Mouse (Mus musculus) R1 (cell line): ENCODE data around the gene Syngap1.

Experiments
- DNase-seq: peaks from one replicate; pipeline ENCODE4 v3.0.0-alpha.2; 2018; ENCODE audit warnings: low read depth, low spot score

Gene Syngap1

GRCm38 (mm10) chr17:26953726-26954125 is 12.7 kb downstream of the Syngap1 start:
- DNase-seq, result no peak

DNA sequence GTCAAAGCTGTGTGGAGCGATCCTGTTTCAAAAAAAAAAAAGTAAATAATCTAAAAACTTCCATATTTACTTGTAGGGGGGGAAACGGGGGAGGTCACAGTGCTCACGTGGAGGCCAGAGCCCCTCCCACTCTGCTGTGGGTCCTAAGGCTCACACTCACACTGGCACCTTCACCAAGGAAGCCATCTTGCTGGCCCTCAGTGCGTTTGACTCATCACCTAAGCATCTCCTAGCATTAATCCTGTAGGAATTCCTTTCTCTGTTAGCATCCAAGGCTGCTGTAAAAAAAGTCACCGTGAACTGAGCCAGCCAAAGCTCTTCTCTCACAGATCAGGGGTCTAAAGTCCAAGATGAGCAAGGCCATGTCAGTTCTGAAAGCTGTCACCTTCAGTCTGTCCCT is 15.3 kb downstream of the Syngap1 start:
- DNase-seq, result no peak

DNA sequence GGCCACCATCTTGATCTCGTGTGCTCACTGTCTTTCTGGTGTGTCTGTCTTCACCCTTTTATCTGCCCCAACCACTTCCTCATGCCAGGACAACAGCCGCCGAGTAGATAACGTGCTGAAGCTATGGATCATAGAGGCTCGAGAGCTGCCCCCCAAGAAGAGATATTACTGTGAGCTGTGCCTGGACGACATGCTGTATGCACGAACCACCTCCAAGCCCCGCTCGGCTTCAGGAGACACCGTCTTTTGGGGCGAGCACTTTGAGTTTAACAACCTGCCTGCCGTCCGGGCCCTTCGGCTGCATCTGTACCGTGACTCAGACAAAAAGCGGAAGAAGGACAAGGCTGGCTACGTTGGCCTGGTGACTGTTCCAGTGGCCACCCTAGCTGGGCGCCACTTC is 15.8 kb downstream of the Syngap1 start:
- no peak for DNase-seq

GRCm38 (mm10) chr17:26957872-26958271 is 16.8 kb downstream of the Syngap1 start:
- DNase-seq, result no peak

GRCm38 (mm10) chr17:26958880-26959279 is 17.8 kb downstream of the Syngap1 start:
- no peak for DNase-seq

- no peak for DNase-seq
These were observed 18.8 kb downstream of the Syngap1 start for GRCm38 (mm10) chr17:26959815-26960214.

DNA sequence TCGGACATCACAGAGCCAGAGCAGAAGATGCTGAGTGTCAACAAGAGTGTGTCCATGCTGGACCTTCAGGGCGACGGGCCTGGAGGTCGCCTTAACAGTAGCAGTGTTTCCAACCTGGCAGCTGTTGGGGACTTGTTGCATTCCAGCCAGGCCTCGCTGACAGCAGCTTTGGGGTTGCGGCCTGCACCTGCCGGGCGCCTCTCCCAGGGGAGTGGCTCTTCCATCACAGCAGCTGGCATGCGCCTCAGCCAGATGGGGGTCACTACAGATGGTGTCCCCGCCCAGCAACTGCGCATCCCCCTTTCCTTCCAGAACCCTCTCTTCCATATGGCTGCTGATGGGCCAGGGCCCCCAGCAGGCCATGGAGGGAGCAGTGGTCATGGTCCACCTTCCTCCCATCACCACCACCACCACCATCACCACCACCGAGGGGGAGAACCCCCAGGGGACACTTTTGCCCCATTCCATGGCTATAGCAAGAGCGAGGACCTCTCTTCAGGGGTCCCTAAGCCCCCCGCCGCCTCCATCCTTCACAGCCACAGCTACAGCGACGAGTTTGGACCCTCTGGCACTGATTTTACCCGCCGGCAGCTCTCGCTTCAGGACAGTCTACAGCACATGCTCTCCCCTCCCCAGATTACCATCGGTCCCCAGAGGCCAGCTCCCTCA is 20.7 kb downstream of the Syngap1 start:
- no peak for DNase-seq

DNA sequence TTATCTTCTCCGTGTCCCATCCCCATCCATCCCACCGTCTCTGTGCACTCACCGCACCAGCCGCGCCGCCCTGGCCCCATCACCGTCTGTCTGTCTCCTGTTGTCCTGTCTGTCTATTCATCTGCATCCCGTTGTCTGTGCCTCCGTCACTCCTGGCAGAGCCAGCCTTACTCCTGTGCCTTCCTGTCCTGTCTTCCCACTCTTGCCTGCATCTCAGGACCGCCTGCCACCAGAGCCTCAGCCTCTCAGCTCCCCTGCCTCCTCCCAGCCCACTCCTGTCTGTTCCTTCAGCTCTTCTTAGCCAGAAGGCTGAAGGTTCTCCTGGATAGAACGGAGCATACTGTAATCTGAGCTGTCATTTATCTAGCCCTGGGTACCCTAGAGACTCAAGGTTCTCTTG is 25.9 kb downstream of the Syngap1 start:
- DNase-seq, result no peak

DNA sequence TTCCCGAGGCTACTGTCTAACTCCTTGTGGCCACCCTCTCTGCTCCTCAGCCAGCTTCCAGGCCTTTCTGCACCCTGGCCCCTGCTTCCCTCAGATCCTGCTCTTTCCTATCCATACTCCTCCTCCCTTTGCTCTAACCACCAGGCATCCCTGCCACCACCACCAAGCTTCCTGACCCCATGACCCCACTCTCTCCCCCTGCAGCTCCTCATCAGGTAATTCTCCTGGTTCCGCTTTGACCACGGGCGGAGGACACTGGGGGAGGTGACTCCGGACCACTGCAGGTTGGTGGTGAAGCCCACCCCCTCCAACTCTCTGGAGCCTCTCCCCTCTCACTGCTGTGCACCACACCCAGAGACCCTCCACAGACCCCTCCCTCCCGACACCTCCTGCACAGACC is 26.4 kb downstream of the Syngap1 start:
- no peak for DNase-seq

DNA sequence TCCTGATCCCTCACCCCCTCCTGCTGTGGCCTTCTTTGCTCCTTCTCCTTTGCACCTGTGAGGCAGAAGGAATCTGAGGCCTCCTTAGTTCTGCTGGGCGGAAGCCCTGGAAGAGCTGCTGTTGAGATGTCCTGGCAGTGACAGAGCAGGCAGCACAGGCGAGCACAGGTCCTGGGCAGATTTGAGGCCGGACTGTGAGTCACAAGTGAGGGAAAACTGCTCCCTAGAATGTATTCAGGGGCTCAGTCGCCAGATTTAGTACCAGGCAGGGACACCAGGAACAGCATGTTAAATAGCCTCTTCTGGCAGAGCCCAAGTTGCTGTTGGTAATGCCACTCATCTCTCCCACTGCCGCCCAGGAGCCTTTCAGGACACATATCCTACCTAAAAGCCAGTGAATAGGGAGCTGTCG is 27.2 kb downstream of the Syngap1 start:
- no peak for DNase-seq

GRCm38 (mm10) chr17:26969257-26969656 is 28.2 kb downstream of the Syngap1 start:
- DNase-seq, result no peak

- DNase-seq, result no peak
These were observed 29.2 kb downstream of the Syngap1 start for GRCm38 (mm10) chr17:26970221-26970620.

DNA sequence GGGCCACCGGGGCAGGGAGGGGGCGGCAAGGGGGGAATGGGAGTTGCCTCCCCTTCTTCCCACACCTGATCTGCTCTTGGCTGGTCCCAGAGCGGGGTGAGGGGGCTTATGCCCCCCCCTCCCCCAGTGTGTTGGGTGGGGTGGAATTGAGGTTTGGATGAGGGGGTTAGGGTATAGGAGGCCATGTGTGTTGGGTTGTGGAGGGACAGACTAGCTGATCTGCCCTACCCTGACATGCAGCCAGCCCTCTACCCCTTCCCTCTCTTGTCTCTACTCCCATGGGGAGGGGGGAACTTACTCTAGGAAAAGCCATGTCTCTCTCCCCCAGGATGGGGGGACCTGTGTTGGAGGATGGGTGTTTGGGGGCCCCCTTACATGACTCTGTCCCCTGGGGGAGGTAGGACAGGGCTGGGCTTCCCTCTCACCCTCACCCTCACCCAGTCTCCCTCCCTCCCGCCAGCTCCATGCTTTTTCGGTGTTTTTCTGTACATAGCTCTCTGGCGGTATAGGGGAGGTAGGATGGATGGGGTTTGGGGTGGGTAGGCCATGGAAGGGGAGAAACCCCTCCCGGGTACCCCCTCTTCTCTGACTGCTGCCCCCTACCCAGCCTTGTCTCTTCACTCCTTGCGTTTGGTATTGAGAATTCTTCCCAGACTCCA is 30.3 kb downstream of the Syngap1 start:
- DNase-seq, result no peak

DNA sequence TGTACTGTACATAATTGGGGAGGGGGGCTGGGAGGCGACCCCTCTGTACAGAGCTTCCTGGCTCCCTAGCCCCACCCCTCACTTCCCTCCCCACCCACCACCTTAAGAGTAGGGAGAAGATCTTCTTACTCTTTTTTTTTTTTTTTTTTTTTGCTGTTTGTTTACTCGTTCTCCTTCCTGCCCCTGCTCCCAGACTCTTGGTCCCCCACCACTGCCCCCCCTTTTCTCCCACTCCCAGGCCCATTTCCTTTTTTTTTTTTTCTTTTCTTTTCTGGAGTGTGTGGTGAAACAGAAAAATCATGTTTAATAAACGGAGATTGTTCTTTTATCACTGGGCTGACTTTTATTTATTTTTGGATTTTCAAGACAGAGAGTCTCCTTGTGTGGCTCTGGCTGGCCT is 31.1 kb downstream of the Syngap1 start:
- DNase-seq, result no peak

DNA sequence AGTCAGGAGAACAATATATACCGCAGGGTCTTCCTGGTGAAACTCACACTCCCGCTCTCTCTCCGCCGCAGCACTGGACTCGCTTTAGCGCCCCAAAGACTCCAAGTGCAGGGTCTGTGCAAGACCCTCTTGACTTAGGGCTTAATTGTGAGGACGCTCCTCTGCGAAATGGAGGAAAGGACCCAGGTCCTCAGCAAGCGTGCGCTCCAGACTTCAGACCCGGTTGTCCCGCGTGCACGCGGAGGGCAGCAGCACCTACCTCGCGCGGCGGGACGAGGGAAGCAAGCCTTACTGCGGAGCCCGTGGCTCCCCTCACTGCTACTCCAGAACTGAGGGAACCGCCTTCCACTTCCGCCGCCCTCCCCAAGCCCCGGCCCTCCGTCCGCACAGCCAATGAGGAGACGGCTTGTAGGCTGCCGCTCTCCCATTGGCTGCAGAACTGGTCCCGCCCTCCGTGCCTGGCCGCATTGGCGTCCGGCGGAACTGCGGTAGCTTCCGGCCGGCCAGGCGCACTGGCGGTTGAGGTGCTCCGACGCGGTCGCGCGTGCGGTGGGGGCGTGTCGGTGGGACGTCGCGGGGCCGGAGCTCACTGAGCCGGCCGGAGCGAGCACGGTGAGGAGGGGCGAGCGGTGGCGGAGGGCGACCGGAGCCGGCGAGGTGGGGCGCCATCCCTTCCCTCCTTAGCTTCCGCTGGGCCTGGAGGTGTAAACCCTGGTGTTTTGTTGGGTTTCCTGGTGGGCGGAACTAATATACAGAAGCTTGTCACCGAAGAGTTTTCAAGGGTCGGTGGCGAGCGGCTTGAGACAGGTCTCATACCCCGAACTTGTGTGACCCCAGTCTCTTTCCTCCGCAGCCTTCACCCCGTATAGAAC is 31.9 kb downstream of the Syngap1 start, which contains the start of gene Zbtb9:
TSS of gene Zbtb9 (plus strand) at position 465 of the 872 bp plus-strand sequence.
- DNase-seq, result peak; percentile 97

GRCm38 (mm10) chr17:26974547-26974946 is 33.5 kb downstream of the Syngap1 start:
- DNase-seq, result no peak

GRCm38 (mm10) chr17:26975415-26975814 is 34.4 kb downstream of the Syngap1 start:
- DNase-seq, result no peak

DNA sequence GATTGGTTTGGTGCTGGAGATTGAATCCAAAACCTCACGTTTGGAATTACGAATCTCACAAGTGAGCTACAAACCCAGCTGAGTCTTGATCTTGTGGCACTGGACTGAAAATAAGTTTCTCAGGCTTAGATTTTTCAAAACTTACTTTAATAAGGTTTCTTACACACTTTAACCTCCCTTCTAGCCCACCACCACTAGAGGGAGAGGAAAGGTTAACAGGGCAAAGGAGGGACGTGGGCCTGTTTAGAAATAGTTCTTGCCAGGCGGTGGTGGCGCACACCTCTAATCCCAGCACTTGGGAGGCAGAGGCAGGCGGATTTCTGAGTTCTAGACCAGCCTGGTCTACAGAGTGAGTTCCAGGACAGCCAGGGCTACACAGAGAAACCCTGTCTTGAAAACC is 36.3 kb downstream of the Syngap1 start:
- DNase-seq, result peak; percentile 54

DNA sequence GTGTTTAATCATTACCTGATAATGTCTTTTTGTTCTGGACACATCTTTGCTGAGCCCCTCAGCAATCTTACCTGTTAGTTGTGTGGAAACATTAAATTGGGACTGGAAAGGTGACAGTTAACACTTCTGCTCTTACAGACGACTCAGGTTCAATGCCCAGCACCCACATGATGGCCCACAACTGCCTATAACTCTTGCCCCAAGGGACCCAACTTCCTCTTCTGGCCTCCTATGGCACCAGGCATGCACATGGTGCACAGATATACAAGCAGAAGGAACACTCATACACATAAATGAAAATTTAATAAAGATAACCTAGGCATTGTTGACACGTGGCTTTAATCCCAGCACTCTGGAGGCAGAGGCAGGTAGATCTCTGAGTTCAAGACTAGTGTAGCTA is 38.4 kb downstream of the Syngap1 start:
- DNase-seq, result no peak

- no peak for DNase-seq
These were observed 40.0 kb downstream of the Syngap1 start for GRCm38 (mm10) chr17:26981050-26981449.

- DNase-seq, result no peak
These were observed 42.3 kb downstream of the Syngap1 start for GRCm38 (mm10) chr17:26983382-26983781.

DNA sequence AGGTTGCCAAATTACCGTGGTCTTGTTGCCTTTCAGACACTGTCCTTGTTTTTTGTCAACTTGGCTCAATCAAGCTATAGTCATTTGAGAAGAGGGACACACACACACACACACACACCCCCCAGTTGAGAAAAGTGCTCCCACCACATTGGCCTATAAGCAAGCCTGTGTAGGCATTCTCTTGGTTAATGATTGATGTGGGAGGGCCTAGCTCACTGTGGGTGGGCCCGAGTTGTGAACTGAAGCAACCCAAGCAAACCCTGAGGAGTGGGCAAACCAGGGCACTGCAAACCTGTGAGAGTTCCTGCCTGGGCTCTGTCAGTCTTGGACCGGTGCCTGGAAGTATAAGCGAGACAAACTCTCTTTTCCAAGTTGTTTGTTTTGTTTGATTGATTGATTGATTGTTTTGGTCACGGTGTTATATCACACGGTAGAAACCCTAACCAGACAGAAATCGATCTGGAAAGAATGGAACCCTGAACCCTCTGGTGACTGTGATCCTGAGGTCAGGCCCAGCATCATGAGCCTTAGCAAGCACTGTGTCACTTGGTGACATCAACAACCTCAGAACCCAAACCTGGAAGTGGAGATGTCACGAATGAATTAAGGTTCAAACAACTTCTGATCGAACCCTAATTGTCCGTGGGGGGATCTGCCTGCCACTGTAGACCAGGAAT is 44.6 kb downstream of the Syngap1 start:
- DNase-seq, result no peak
